Comparison of ENCODE assay signal across 12 mouse cellular contexts in genomic region chr11:50565466-50566211, GRCm38 (mm10). TPM values are rescaled to one million over a fixed set of nuclear protein-coding genes. Genes with fewer than 3 reads are reported as not detected.
DNase-seq lines count a peak whose midpoint lies in the region; TF ChIP-seq lines count a peak whose summit lies in the region.
"Had no signal": no experiment of that assay in that cellular context is flagged by ENCODE, and none has a peak within 500 bp of the region (broad histone marks: within the 10 kb centered on the region; RNA-seq: fewer than 3 reads in every experiment).

No protein-coding gene starts in this region.

- no peak for TF ChIP-seq CTCF in heart, adult 2 months (IDR thresholded peaks at IDR 0.05)

- no peaks in the 10 kb centered on the region for H3K79me2 ChIP-seq in heart, adult 2 months (replicated peaks; ENCODE audit: control insufficient read depth, insufficient read depth, low read length)

- WGBS in heart, adult 2 months: 47% methylated on average over 20 of the region's 20 CpGs

- no peaks in the 10 kb centered on the region for H3K36me3 ChIP-seq in heart, adult 2 months (ENCODE audit: control insufficient read depth, insufficient read depth, low read length)
- H3K36me3 ChIP-seq: embryonic facial prominence, embryonic 12.5 days; neural tube, embryonic 13.5 days had no signal

- no peak for TF ChIP-seq EP300 in heart, adult 2 months (IDR thresholded peaks at IDR 0.05; ENCODE audit: insufficient read depth, low read depth, low read length)

- no peak for TF ChIP-seq POLR2A in heart, adult 2 months (IDR thresholded peaks at IDR 0.05; ENCODE audit: insufficient read depth, low read depth, low read length)

- H3K27ac ChIP-seq in heart, adult 2 months: no peak overlapping the region
- H3K27ac ChIP-seq: embryonic facial prominence, embryonic 12.5 days; kidney, postnatal 0 days; neural tube, embryonic 13.5 days had no signal

- no peaks in the 10 kb centered on the region for H3K4me1 ChIP-seq in heart, adult 2 months (ENCODE audit: control insufficient read depth, insufficient read depth, low read length)
- H3K4me1 ChIP-seq: embryonic facial prominence, embryonic 12.5 days; neural tube, embryonic 13.5 days had no signal

- peak; percentile 10 to 15 for DNase-seq in heart, adult 18-20 months
- no peak for DNase-seq in heart, adult 2 months
- peak; percentile 51 for DNase-seq in ES-CJ7 (ENCODE audit: low read depth, low spot score)
- DNase-seq in induced T-regulatory cell, adult 2 months (ENCODE audit: low read depth): peak; percentile 12
- peak; percentile 18 for DNase-seq in naive thymus-derived CD4-positive, alpha-beta T cell, adult 2 months (ENCODE audit: low read depth)
- no peak for DNase-seq in gastrocnemius, adult 8-10 months (ENCODE audit: low spot score in 2 of 2)
- no peak for DNase-seq in kidney, adult 18-20 months
- DNase-seq in adrenal gland, adult 18-20 months (ENCODE audit: low spot score in 2 of 2): no peak
- DNase-seq: adrenal gland, postnatal 36 days had no signal

- no peaks in the 10 kb centered on the region for H3K27me3 ChIP-seq in heart, adult 2 months (ENCODE audit: control insufficient read depth, insufficient read depth, low read length)
- H3K27me3 ChIP-seq: embryonic facial prominence, embryonic 12.5 days; neural tube, embryonic 13.5 days had no signal

- H3K4me3 ChIP-seq in heart, adult 2 months: no peak overlapping the region
- H3K4me3 ChIP-seq: embryonic facial prominence, embryonic 12.5 days; neural tube, embryonic 13.5 days had no signal

- intact Hi-C loops in heart, adult 2 months (cut with DNase I): no loop called here

- no peak overlapping the region for H3K9ac ChIP-seq in heart, adult 2 months (ENCODE audit: low read depth, low read length)
- H3K9ac ChIP-seq: embryonic facial prominence, embryonic 12.5 days; neural tube, embryonic 13.5 days had no signal

RNA-seq across cellular contexts. Expression of gene Adamts2, which starts 36.2 kb away (rescaled TPM):
- 1 to 10 TPM; 7.3 to 8.2 TPM for total RNA-seq in heart, adult 18-20 months (2021)
- total RNA-seq in heart, adult 2 months (2021): 10 to 100 TPM in 1 of 2 experiments, 1 to 10 TPM in 1; 8.0 to 10.6 TPM
- polyA plus RNA-seq in heart, adult 2 months (2012; rRNA removed): 14.4 and 18.9 TPM in 2 replicates
- total RNA-seq in gastrocnemius, adult 8-10 months (2022): 1 to 10 TPM; 3.5 to 4.9 (median 4.7) TPM
- total RNA-seq in adrenal gland, adult 18-20 months (2021): 1 to 10 TPM; 3.2 to 9.9 TPM

Comparison
In these comparisons a context has a peak if more than half of its experiments do, and no peak if none do; other contexts are left out.
1. DNase-seq: peak in heart, adult 18-20 months (2 of 2), ES-CJ7 (single experiment), induced T-regulatory cell, adult 2 months (single experiment) and naive thymus-derived CD4-positive, alpha-beta T cell, adult 2 months (single experiment); none in heart, adult 2 months (0 of 2), gastrocnemius, adult 8-10 months (0 of 2), kidney, adult 18-20 months (single experiment) and adrenal gland, adult 18-20 months (0 of 2).